Mouse (Mus musculus): ENCODE results near the gene Rpl41. TPM values are rescaled to one million over a fixed set of nuclear protein-coding genes. Genes with fewer than 3 reads are reported as not detected.
A peak's percentile ranks its signal among the peaks of the same experiment; 100 is the strongest.
"Not testable (repeated sequence)": the region's sequence is repeated elsewhere in the genome, so short reads cannot be mapped to it uniquely, and the experiment has no call there.

Rpl41 gene
- polyA plus RNA-seq, 1 experiment from 2014 or later: 5,059 TPM

DNA sequence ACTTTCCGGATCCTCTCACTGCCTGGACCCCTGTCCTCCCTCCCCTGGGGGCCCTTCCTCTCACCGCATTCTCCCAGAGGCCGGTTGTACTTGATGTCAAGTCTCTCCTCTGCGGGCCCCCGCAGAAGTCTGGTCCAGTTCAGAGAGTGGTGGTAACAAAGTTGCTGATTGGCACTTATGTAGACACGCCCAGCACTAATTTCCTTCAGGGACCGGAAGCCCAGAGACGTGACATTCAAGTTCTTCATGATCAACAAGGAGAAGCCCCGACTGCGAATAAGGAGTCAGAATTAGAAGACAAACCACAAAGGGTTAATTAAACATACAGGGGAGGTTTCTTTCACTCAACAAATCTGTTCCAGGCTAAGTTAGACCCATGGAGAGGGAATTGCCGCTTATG is 29.2 kb upstream of the Rpl41 start:
- Histone ChIP-seq H3K4me1 (ENCODE audit: control insufficient read depth, insufficient read depth, low read length) (no peaks in the 10 kb centered on the region), H3K4me2 (replicated peaks; ENCODE audit: low read depth, low read length) (no peak overlapping the region), H3K27ac (ENCODE audit: low read length) (no peak overlapping the region), H3K36me3 (ENCODE audit: control insufficient read depth, insufficient read depth, low read length) (peaks cover 6% of the 10 kb centered on the region; the same call in 1 of the 2 replicates), H3K9ac (replicated peaks; ENCODE audit: low read depth, low read length) (no peak overlapping the region), H3K4me3 (ENCODE audit: low read depth, low read length) (no peak overlapping the region), H3K9me3 (ENCODE audit: control insufficient read depth, low read depth, low read length) (no peaks in the 10 kb centered on the region), H3K27me3 (ENCODE audit: control insufficient read depth, insufficient read depth, low read length) (no peaks in the 10 kb centered on the region)
- ATAC-seq (ENCODE audit: insufficient number of reproducible peaks, insufficient read depth, low FRiP score, low read depth): no peak
- 67% methylated on average over 11 of the region's 11 CpGs for WGBS

DNA sequence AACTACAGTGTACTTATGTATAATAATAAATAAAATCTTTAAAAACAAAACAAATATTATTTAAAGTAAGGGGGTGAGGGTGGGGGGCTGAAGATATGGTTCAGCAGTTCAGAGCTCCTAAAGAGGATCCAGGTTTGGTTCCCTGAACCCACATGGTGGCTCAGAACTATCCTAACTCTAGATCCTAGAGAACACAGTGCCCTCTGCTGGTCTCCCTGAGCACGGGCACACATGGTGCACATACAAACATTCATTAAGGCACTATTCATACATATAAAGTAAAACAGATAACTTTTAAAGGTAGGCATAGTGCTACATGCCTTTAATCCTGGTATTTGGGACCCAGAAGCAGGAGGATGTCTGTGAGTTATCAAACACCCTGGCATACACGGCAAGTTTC is 26.0 kb upstream of the Rpl41 start:
- Histone ChIP-seq H3K27ac (ENCODE audit: low read length) (no peak overlapping the region), H3K4me3 (ENCODE audit: low read depth, low read length) (no peak overlapping the region), H3K4me2 (replicated peaks; ENCODE audit: low read depth, low read length) (no peak overlapping the region), H3K4me1 (ENCODE audit: control insufficient read depth, insufficient read depth, low read length) (no peaks in the 10 kb centered on the region), H3K9ac (replicated peaks; ENCODE audit: low read depth, low read length) (no peak overlapping the region), H3K36me3 (ENCODE audit: control insufficient read depth, insufficient read depth, low read length) (peaks cover 6% of the 10 kb centered on the region; the same call in 1 of the 2 replicates), H3K27me3 (ENCODE audit: control insufficient read depth, insufficient read depth, low read length) (no peaks in the 10 kb centered on the region), H3K9me3 (ENCODE audit: control insufficient read depth, low read depth, low read length) (no peaks in the 10 kb centered on the region)
- ATAC-seq (ENCODE audit: insufficient number of reproducible peaks, insufficient read depth, low FRiP score, low read depth): no peak
- 94% methylated on average over 2 of the region's 2 CpGs for WGBS

DNA sequence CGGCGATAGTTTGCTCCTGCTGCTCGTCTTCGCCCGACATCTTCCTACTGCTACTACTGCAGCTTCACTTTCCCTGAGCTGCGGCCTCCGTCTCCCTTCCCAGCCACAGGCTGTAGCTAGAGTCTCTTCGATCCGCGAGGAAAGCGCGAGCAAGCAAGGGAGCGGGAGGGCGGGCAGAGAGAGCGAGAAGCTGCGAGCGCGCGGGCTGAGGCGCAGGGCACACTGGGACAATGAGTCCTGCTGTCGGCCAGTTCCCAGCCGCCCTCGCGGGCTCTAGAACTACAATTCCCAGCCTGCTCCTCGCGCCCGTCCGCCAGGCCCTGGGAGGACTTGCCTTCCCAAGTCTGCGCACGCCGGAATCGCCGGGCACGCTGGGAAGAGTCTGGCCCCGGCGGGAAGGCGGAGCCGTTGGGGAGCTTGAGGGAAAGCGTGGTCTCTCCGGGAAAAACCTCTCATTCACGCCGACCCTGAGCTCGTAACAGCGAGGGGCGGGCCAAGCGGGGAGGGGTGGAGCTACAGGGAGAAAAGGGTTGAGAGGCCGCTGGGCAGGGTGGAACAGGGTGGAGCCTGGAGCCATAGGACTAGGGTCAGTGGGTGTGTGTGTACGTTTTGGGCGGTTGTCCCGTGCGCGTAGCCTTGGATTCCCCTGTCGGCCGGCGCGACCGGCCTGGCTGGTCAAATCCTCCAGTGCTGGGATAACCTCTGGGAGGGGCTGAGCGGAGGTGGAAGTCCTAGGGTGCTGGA is 16.9 kb upstream of the Rpl41 start, which contains the start of gene Pa2g4:
TSS of gene Pa2g4 (minus strand) at position 200 of the 744 bp plus-strand sequence.
- H3K36me3 ChIP-seq (ENCODE audit: control insufficient read depth, insufficient read depth, low read length): peaks cover 25% of the 10 kb centered on the region
- H3K4me3 ChIP-seq (ENCODE audit: low read depth, low read length): peak within 1 kb of the TSS; percentile 90
- peaks cover 12% of the 10 kb centered on the region for H3K4me1 ChIP-seq (ENCODE audit: control insufficient read depth, insufficient read depth, low read length)
- no peaks in the 10 kb centered on the region for H3K9me3 ChIP-seq (ENCODE audit: control insufficient read depth, low read depth, low read length)
- WGBS: under 1% methylated on average over 58 of the region's 58 CpGs
- H3K4me2 ChIP-seq (replicated peaks; ENCODE audit: low read depth, low read length): peak within 1 kb of the TSS; percentile 86
- peak; percentile 98 for ATAC-seq (ENCODE audit: insufficient number of reproducible peaks, insufficient read depth, low FRiP score, low read depth)
- H3K27ac ChIP-seq (ENCODE audit: low read length): peak within 1 kb of the TSS; percentile 92
- no peaks in the 10 kb centered on the region for H3K27me3 ChIP-seq (ENCODE audit: control insufficient read depth, insufficient read depth, low read length)
- peak within 1 kb of the TSS; percentile 79 for H3K9ac ChIP-seq (replicated peaks; ENCODE audit: low read depth, low read length)

DNA sequence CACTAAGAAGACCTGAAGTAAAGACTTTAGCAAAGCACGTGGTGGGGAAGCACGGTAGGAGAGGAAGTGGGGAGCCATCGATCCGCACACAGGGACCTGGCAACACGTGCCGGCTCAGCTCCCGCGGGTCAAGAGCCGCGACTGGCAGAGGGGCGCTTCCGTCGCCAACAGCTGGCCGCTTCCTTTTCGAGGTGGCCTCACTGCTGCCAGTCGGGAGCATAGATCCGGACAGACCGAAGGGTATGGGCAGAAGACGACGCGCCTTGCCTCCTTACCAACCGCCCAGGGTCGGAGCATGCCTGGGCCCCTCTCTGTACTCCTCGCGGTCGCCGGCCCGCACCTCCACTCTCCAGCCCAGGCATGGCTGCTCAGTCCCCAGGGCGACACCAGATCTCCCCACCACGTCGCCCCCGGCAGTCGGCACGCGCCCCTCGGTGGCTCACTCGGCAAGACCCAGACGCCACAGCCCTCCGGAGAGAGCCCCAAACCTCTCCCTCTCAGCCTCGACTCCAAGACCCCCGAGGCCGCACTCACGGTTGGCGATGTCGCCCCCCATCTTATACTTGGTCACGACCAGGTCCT is 16.2 kb upstream of the Rpl41 start:
- WGBS: under 1% methylated on average over 44 of the region's 46 CpGs
- H3K27me3 ChIP-seq (ENCODE audit: control insufficient read depth, insufficient read depth, low read length): no peaks in the 10 kb centered on the region
- H3K4me1 ChIP-seq (ENCODE audit: control insufficient read depth, insufficient read depth, low read length): peaks cover 12% of the 10 kb centered on the region
- H3K9me3 ChIP-seq (ENCODE audit: control insufficient read depth, low read depth, low read length): no peaks in the 10 kb centered on the region
- H3K36me3 ChIP-seq (ENCODE audit: control insufficient read depth, insufficient read depth, low read length): peaks cover 32% of the 10 kb centered on the region
- H3K27ac ChIP-seq (ENCODE audit: low read length): peak overlapping the region; percentile 91
- H3K4me3 ChIP-seq (ENCODE audit: low read depth, low read length): peak overlapping the region; percentile 90
- ATAC-seq (ENCODE audit: insufficient number of reproducible peaks, insufficient read depth, low FRiP score, low read depth): peak; percentile 7; the same call in 1 of the 2 replicates
- H3K9ac ChIP-seq (replicated peaks; ENCODE audit: low read depth, low read length): peak overlapping the region; percentile 79
- H3K4me2 ChIP-seq (replicated peaks; ENCODE audit: low read depth, low read length): peak overlapping the region; percentile 86

DNA sequence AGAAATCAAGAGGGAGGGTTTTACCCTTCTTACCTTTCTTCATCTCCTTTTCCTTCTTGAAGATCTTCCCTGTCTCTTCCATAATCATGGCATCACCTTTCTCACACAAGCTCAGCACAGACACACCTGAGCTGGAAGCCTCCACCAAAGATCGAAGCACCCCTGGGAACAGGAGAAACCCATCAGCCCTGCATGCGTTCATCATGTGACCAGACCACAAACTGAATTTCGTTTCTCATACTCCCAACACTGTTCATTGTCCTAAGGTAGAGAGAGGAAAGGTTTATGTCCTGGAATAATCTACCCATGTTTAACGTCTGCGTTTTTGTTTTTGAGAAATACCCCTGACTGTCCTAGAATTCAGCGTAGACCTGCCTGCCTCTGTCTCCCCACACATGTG is 14.4 kb upstream of the Rpl41 start:
- H3K9me3 ChIP-seq (ENCODE audit: control insufficient read depth, low read depth, low read length): no peaks in the 10 kb centered on the region
- H3K4me2 ChIP-seq (replicated peaks; ENCODE audit: low read depth, low read length): peak overlapping the region; percentile 86; the same call in 1 of the 2 replicates
- ATAC-seq (ENCODE audit: insufficient number of reproducible peaks, insufficient read depth, low FRiP score, low read depth): no peak
- H3K36me3 ChIP-seq (ENCODE audit: control insufficient read depth, insufficient read depth, low read length): peaks cover 49% of the 10 kb centered on the region
- H3K27me3 ChIP-seq (ENCODE audit: control insufficient read depth, insufficient read depth, low read length): no peaks in the 10 kb centered on the region
- peaks cover 12% of the 10 kb centered on the region for H3K4me1 ChIP-seq (ENCODE audit: control insufficient read depth, insufficient read depth, low read length)
- no peak overlapping the region for H3K27ac ChIP-seq (ENCODE audit: low read length)
- 86% methylated on average over 6 of the region's 6 CpGs for WGBS
- no peak overlapping the region for H3K9ac ChIP-seq (replicated peaks; ENCODE audit: low read depth, low read length)
- H3K4me3 ChIP-seq (ENCODE audit: low read depth, low read length): no peak overlapping the region; the same call in 1 of the 2 replicates

DNA sequence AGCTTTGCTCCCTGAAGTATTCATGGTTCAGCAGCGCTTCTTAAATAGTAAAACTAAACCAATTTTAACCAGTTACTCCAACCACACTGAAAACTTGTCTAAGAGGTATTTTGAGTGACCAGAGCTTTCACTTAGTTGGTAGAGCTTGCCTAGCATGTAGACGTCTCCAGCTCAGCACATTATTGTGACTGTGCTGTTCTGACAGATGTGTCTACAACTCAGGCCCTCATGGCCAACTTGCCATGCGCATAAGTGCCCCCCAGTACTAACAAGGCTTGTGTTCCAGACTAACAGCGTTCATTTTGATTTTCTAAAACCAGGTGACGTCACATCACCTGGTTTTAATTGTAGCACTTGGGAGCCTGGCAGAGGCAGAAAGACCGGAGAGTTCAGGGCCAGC is 7.9 kb upstream of the Rpl41 start:
- ATAC-seq (ENCODE audit: insufficient number of reproducible peaks, insufficient read depth, low FRiP score, low read depth): no peak
- H3K9me3 ChIP-seq (ENCODE audit: control insufficient read depth, low read depth, low read length): no peaks in the 10 kb centered on the region
- H3K4me1 ChIP-seq (ENCODE audit: control insufficient read depth, insufficient read depth, low read length): no peaks in the 10 kb centered on the region
- H3K4me3 ChIP-seq (ENCODE audit: low read depth, low read length): no peak overlapping the region
- peaks cover 51% of the 10 kb centered on the region for H3K36me3 ChIP-seq (ENCODE audit: control insufficient read depth, insufficient read depth, low read length)
- no peak overlapping the region for H3K9ac ChIP-seq (replicated peaks; ENCODE audit: low read depth, low read length)
- no peak overlapping the region for H3K4me2 ChIP-seq (replicated peaks; ENCODE audit: low read depth, low read length)
- WGBS: 89% methylated on average over 6 of the region's 6 CpGs
- no peaks in the 10 kb centered on the region for H3K27me3 ChIP-seq (ENCODE audit: control insufficient read depth, insufficient read depth, low read length)
- no peak overlapping the region for H3K27ac ChIP-seq (ENCODE audit: low read length)

DNA sequence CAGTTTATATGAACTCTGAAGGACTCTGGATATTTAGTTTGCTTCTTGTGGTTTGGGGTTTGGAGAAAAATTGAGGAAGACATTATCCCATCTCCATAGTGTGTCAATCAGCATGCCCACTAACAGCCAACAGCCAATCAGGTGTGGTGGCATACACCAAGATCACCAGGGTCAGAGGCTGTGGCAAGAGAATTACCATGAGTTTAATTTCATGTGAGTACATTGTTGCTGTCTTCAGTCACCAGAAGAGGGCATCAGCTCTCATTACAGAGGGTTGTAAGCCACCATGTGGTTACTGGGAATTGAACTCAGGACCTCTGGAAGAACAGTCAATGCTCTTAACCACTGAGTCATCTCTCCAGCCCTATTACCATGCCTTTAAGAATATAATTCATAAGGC is 7.2 kb upstream of the Rpl41 start:
- H3K27ac ChIP-seq (ENCODE audit: low read length): no peak overlapping the region
- no peak overlapping the region for H3K4me3 ChIP-seq (ENCODE audit: low read depth, low read length)
- H3K4me1 ChIP-seq (ENCODE audit: control insufficient read depth, insufficient read depth, low read length): no peaks in the 10 kb centered on the region

DNA sequence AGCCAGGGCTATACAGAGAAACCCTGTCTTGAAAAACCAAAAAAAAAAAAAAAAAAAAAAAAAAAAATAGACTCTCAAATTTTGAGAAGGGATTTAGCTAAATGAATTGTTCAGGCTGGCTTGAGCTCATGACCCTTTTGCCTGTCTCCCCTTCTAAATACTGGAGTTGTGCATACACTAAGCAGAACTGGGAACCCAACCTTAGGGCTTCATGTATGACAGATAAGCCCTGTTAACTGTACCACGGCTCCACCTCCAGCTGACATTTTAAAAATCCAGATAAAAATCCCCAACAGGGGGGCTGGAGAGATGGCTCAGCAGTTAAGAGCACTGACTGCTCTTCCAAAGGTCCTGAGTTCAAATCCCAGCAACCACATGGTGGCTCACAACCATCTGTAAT is 6.5 kb upstream of the Rpl41 start:
- H3K4me2 ChIP-seq (replicated peaks; ENCODE audit: low read depth, low read length); H3K9me3 ChIP-seq (ENCODE audit: control insufficient read depth, low read depth, low read length); ATAC-seq (ENCODE audit: insufficient number of reproducible peaks, insufficient read depth, low FRiP score, low read depth); H3K27me3 ChIP-seq (ENCODE audit: control insufficient read depth, insufficient read depth, low read length); H3K4me3 ChIP-seq (ENCODE audit: low read depth, low read length); H3K27ac ChIP-seq (ENCODE audit: low read length); H3K9ac ChIP-seq (replicated peaks; ENCODE audit: low read depth, low read length); H3K4me1 ChIP-seq (ENCODE audit: control insufficient read depth, insufficient read depth, low read length): not testable (repeated sequence)
- peaks cover 37% of the 10 kb centered on the region for H3K36me3 ChIP-seq (ENCODE audit: control insufficient read depth, insufficient read depth, low read length)
- 84% methylated on average over 1 of the region's 1 CpGs for WGBS

More for the DNA sequence above, 7.2 kb upstream of the Rpl41 start:
- H3K9me3 ChIP-seq (ENCODE audit: control insufficient read depth, low read depth, low read length): no peaks in the 10 kb centered on the region
- no peak overlapping the region for H3K9ac ChIP-seq (replicated peaks; ENCODE audit: low read depth, low read length)
- H3K4me2 ChIP-seq (replicated peaks; ENCODE audit: low read depth, low read length): no peak overlapping the region
- H3K27me3 ChIP-seq (ENCODE audit: control insufficient read depth, insufficient read depth, low read length): no peaks in the 10 kb centered on the region
- peaks cover 44% of the 10 kb centered on the region for H3K36me3 ChIP-seq (ENCODE audit: control insufficient read depth, insufficient read depth, low read length)
- ATAC-seq (ENCODE audit: insufficient number of reproducible peaks, insufficient read depth, low FRiP score, low read depth): no peak
